ENCODE assay signal across 28 mouse cellular contexts in the genomic region with DNA sequence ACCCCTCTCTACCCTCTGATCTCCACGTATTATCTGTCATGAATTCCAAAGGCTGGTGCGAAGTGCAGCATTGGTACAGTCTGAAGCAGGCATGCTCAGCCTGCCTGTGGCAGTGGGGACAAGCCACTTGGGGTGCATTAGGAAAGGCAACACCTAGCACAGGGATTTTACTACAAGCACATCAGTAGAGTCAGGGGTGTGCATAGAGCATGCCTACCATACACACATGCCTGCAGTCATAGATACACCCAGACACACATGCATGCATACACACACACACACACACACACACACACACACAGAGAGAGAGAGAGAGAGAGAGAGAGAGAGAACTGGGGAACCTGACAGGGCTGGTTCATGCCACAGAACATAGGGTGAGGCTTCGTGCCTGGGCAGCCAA. TPM values are rescaled to one million over a fixed set of nuclear protein-coding genes. Genes with fewer than 3 reads are reported as not detected.
DNase-seq lines count a peak whose midpoint lies in the region; ATAC-seq and TF ChIP-seq lines count a peak whose summit lies in the region.
"Had no signal": no experiment of that assay in that cellular context is flagged by ENCODE, and none has a peak within 500 bp of the region (broad histone marks: within the 10 kb centered on the region; RNA-seq: fewer than 3 reads in every experiment).

No protein-coding gene starts in this region.

- peaks cover 44% of the 10 kb centered on the region for H3K36me3 ChIP-seq in heart, embryonic 13.5 days
- H3K36me3 ChIP-seq in kidney, adult 2 months (ENCODE audit: control insufficient read depth, insufficient read depth, low read length) = no peaks in the 10 kb centered on the region
- no peaks in the 10 kb centered on the region for H3K36me3 ChIP-seq in kidney, embryonic 16.5 days (ENCODE audit: insufficient read depth, low read length)
- H3K36me3 ChIP-seq in intestine, embryonic 16.5 days (ENCODE audit: control insufficient read depth, insufficient read depth, low read length) = no peaks in the 10 kb centered on the region
- no peaks in the 10 kb centered on the region for H3K36me3 ChIP-seq in stomach, embryonic 15.5 days
- H3K36me3 ChIP-seq: embryonic facial prominence, embryonic 12.5 days; G1E; hindbrain, embryonic 10.5 days; neural tube, embryonic 13.5 days had no signal

- no peak for TF ChIP-seq CTCF in kidney, adult 2 months (conservative IDR thresholded peaks at IDR 0.05; ENCODE audit: insufficient read depth, insufficient read length, low read depth, low read length)
- TF ChIP-seq CTCF in layer of hippocampus, adult 2 months (conservative IDR thresholded peaks at IDR 0.05) = no peak

- intact Hi-C loops in heart, postnatal 36 days (cut with DNase I) = no loop called here

- H3K9ac ChIP-seq in heart, embryonic 13.5 days = peak overlapping the region; percentile 63
- H3K9ac ChIP-seq in kidney, embryonic 16.5 days (replicated peaks; ENCODE audit: low read length) = no peak overlapping the region
- H3K9ac ChIP-seq in intestine, embryonic 16.5 days (ENCODE audit: low read depth, low read length) = peak overlapping the region; percentile 60; the same call in 1 of the 2 replicates
- H3K9ac ChIP-seq in stomach, embryonic 15.5 days = no peak overlapping the region
- H3K9ac ChIP-seq: embryonic facial prominence, embryonic 12.5 days; forebrain, embryonic 13.5 days; liver, embryonic 14.5 days; lung, embryonic 14.5 days; neural tube, embryonic 13.5 days had no signal

- H3K27ac ChIP-seq in heart, embryonic 13.5 days (replicated peaks) = peak overlapping the region; percentile 89
- no peak overlapping the region for H3K27ac ChIP-seq in kidney, adult 2 months (ENCODE audit: insufficient read depth, low read depth, low read length)
- H3K27ac ChIP-seq in kidney, embryonic 16.5 days (ENCODE audit: low read length) = no peak overlapping the region
- H3K27ac ChIP-seq in intestine, embryonic 16.5 days (ENCODE audit: low read length) = peak overlapping the region; percentile 95
- H3K27ac ChIP-seq in stomach, embryonic 15.5 days = peak overlapping the region; percentile 86
- H3K27ac ChIP-seq in layer of hippocampus, adult 2 months = no peak overlapping the region
- H3K27ac ChIP-seq: embryonic facial prominence, embryonic 12.5 days; forebrain, embryonic 13.5 days; hindbrain, embryonic 10.5 days; liver, embryonic 14.5 days; neural tube, embryonic 13.5 days had no signal

- no peak overlapping the region for H3K4me2 ChIP-seq in heart, embryonic 13.5 days
- no peak overlapping the region for H3K4me2 ChIP-seq in kidney, embryonic 16.5 days (replicated peaks; ENCODE audit: low read depth, low read length)
- H3K4me2 ChIP-seq in intestine, embryonic 16.5 days (ENCODE audit: low read depth, low read length) = 0 out of 2 replicates have a peak overlapping the region, but pooled peaks have one; percentile 42
- H3K4me2 ChIP-seq in stomach, embryonic 15.5 days = no peak overlapping the region
- H3K4me2 ChIP-seq: embryonic facial prominence, embryonic 12.5 days; forebrain, embryonic 13.5 days; lung, embryonic 14.5 days; neural tube, embryonic 13.5 days had no signal

- WGBS in heart, embryonic 13.5 days = 37% methylated on average over 3 of the region's 3 CpGs
- 69% methylated on average over 3 of the region's 3 CpGs for WGBS in kidney, adult 2 months
- 66% methylated on average over 3 of the region's 3 CpGs for WGBS in kidney, embryonic 16.5 days
- 60% methylated on average over 3 of the region's 3 CpGs for WGBS in intestine, embryonic 16.5 days
- WGBS in stomach, embryonic 15.5 days = 69% methylated on average over 3 of the region's 3 CpGs

- DNase-seq in heart, postnatal 36 days = no peak
- peak; percentile 12 for DNase-seq in kidney, adult 2 months
- no peak for DNase-seq in gastrocnemius, adult 8-10 months (ENCODE audit: low spot score in 2 of 2)
- no peak for DNase-seq in layer of hippocampus, adult 2 months (ENCODE audit: low spot score in 2 of 2)
- DNase-seq: adrenal gland, postnatal 36 days; B cell, adult 2 months; cerebellum, adult 11 months; cerebellum, adult 9-11 months; layer of hippocampus, adult 9-11 months; lung, embryonic 14.5 days; lung, postnatal 4 days; midbrain, embryonic 14.5 days; retina, postnatal 1 day; right cerebral cortex, postnatal 25 days; thymus, adult 2 months had no signal

- no peak overlapping the region for H3K4me3 ChIP-seq in heart, embryonic 13.5 days
- H3K4me3 ChIP-seq in kidney, adult 2 months (ENCODE audit: insufficient read depth, low read depth, low read length) = no peak overlapping the region
- H3K4me3 ChIP-seq in kidney, embryonic 16.5 days (ENCODE audit: low read length) = no peak overlapping the region
- H3K4me3 ChIP-seq in intestine, embryonic 16.5 days (ENCODE audit: low read length) = no peak overlapping the region
- H3K4me3 ChIP-seq in stomach, embryonic 15.5 days (replicated peaks) = no peak overlapping the region
- no peak overlapping the region for H3K4me3 ChIP-seq in layer of hippocampus, adult 2 months
- H3K4me3 ChIP-seq: embryonic facial prominence, embryonic 12.5 days; forebrain, embryonic 13.5 days; hindbrain, embryonic 10.5 days; neural tube, embryonic 13.5 days had no signal

- TF ChIP-seq POLR2A in kidney, adult 2 months (IDR thresholded peaks at IDR 0.05; ENCODE audit: low read depth, low read length) = no peak

- ATAC-seq in heart, embryonic 13.5 days (ENCODE audit: extremely low read depth, insufficient number of reproducible peaks, low FRiP score, low TSS enrichment) = no peak
- no peak for ATAC-seq in kidney, embryonic 16.5 days (ENCODE audit: low FRiP score, low TSS enrichment)
- ATAC-seq in intestine, embryonic 16.5 days = peak; percentile 1; the same call in 1 of the 2 replicates
- peak; percentile 47 for ATAC-seq in stomach, embryonic 15.5 days (ENCODE audit: insufficient read depth, low FRiP score, low read depth)
- ATAC-seq: forebrain, embryonic 13.5 days; Patski had no signal

- peaks cover 73% of the 10 kb centered on the region for H3K4me1 ChIP-seq in heart, embryonic 13.5 days
- H3K4me1 ChIP-seq in kidney, adult 2 months (ENCODE audit: control insufficient read depth, insufficient read depth, low read length) = peaks cover 22% of the 10 kb centered on the region
- H3K4me1 ChIP-seq in kidney, embryonic 16.5 days (ENCODE audit: insufficient read depth, low read length) = peaks cover 31% of the 10 kb centered on the region
- H3K4me1 ChIP-seq in intestine, embryonic 16.5 days (ENCODE audit: control insufficient read depth, insufficient read depth, low read length) = peaks cover 41% of the 10 kb centered on the region
- H3K4me1 ChIP-seq in stomach, embryonic 15.5 days = peaks cover 16% of the 10 kb centered on the region; the same call in 1 of the 2 replicates
- H3K4me1 ChIP-seq: embryonic facial prominence, embryonic 12.5 days had no signal

- no peaks in the 10 kb centered on the region for H3K9me3 ChIP-seq in heart, embryonic 13.5 days
- no peaks in the 10 kb centered on the region for H3K9me3 ChIP-seq in kidney, embryonic 16.5 days (ENCODE audit: low read length)
- no peaks in the 10 kb centered on the region for H3K9me3 ChIP-seq in intestine, embryonic 16.5 days (ENCODE audit: control insufficient read depth, low read length)
- no peaks in the 10 kb centered on the region for H3K9me3 ChIP-seq in stomach, embryonic 15.5 days
- H3K9me3 ChIP-seq: embryonic facial prominence, embryonic 12.5 days; forebrain, embryonic 13.5 days; G1E; hindbrain, embryonic 10.5 days; neural tube, embryonic 13.5 days had no signal

- H3K27me3 ChIP-seq in heart, embryonic 13.5 days (replicated peaks) = peaks cover 4% of the 10 kb centered on the region
- H3K27me3 ChIP-seq in kidney, adult 2 months (replicated peaks; ENCODE audit: control insufficient read depth, insufficient read depth, low read length) = no peaks in the 10 kb centered on the region
- peaks cover 5% of the 10 kb centered on the region; the same call in 1 of the 2 replicates for H3K27me3 ChIP-seq in kidney, embryonic 16.5 days (ENCODE audit: insufficient read depth, low read length)
- H3K27me3 ChIP-seq in intestine, embryonic 16.5 days (replicated peaks; ENCODE audit: control insufficient read depth, insufficient read depth, low read length) = no peaks in the 10 kb centered on the region; the same call in 1 of the 2 replicates
- H3K27me3 ChIP-seq in stomach, embryonic 15.5 days (replicated peaks) = 0 out of 2 replicates have a peak, but pooled peaks cover 7% of the 10 kb centered on the region
- H3K27me3 ChIP-seq: Patski had no signal

RNA-seq across cellular contexts. Expression of a gene that starts 6.2 kb away (rescaled TPM):
- polyA plus RNA-seq in heart, embryonic 13.5 days (2015; fragmentation: Nextera tagmentation; extraction: Ambion mirVana) = 4.0 and 4.4 TPM in 2 replicates
- 1 to 10 TPM; 5.6 to 8.2 TPM for total RNA-seq in heart, postnatal 36 days (2021)
- polyA plus RNA-seq in kidney, adult 2 months (2012; rRNA removed) = 114 and 145 TPM in 2 replicates
- 29.1 and 30.8 TPM in 2 replicates for polyA plus RNA-seq in kidney, embryonic 16.5 days (2015; fragmentation: Nextera tagmentation; extraction: Ambion mirVana)
- polyA plus RNA-seq in intestine, embryonic 16.5 days (2015; fragmentation: Nextera tagmentation; extraction: Ambion mirVana) = 260 and 283 TPM in 2 replicates
- 95.0 and 97.1 TPM in 2 replicates for polyA plus RNA-seq in stomach, embryonic 15.5 days (2015; fragmentation: Nextera tagmentation; extraction: Ambion mirVana)
- total RNA-seq in gastrocnemius, adult 8-10 months (2022) = not detected
- total RNA-seq in layer of hippocampus, adult 2 months (2021) = 1 to 10 TPM in 1 of 2 experiments, under 1 TPM in 1; 0.97 to 1.3 TPM
- total RNA-seq: adrenal gland, postnatal 36 days; CH12.LX; megakaryocyte-erythroid progenitor cell, adult 5-6 weeks had no signal
- polyA plus RNA-seq: G1E had no signal

RNA-seq across cellular contexts. Expression of a gene that starts 23.9 kb away (rescaled TPM):
- polyA plus RNA-seq in heart, embryonic 13.5 days (2015; fragmentation: Nextera tagmentation; extraction: Ambion mirVana) = 5,554 and 6,221 TPM in 2 replicates
- 1,000 to 10,000 TPM; 8,733 to 8,759 TPM for total RNA-seq in heart, postnatal 36 days (2021)
- 0.44 and 1.0 TPM in 2 replicates for polyA plus RNA-seq in kidney, adult 2 months (2012; rRNA removed)
- 9.4 and 37.2 TPM in 2 replicates for polyA plus RNA-seq in kidney, embryonic 16.5 days (2015; fragmentation: Nextera tagmentation; extraction: Ambion mirVana)
- polyA plus RNA-seq in intestine, embryonic 16.5 days (2015; fragmentation: Nextera tagmentation; extraction: Ambion mirVana) = 23.5 and 26.7 TPM in 2 replicates
- 18.7 and 25.8 TPM in 2 replicates for polyA plus RNA-seq in stomach, embryonic 15.5 days (2015; fragmentation: Nextera tagmentation; extraction: Ambion mirVana)
- 1 to 10 TPM; 4.0 to 5.8 (median 4.6) TPM for total RNA-seq in gastrocnemius, adult 8-10 months (2022)
- 1 to 10 TPM; 1.4 to 1.6 TPM for total RNA-seq in layer of hippocampus, adult 2 months (2021)
- total RNA-seq: megakaryocyte-erythroid progenitor cell, adult 5-6 weeks had no signal
- polyA plus RNA-seq: G1E had no signal

RNA-seq across cellular contexts. Expression of a gene that starts 33.0 kb away (rescaled TPM):
- polyA plus RNA-seq in heart, embryonic 13.5 days (2015; fragmentation: Nextera tagmentation; extraction: Ambion mirVana) = 3,602 and 4,207 TPM in 2 replicates
- 1 to 10 TPM; 1.0 to 1.4 TPM for total RNA-seq in heart, postnatal 36 days (2021)
- 5.8 TPM in 1 of 2 replicates, not detected in the other for polyA plus RNA-seq in kidney, adult 2 months (2012; rRNA removed)
- polyA plus RNA-seq in kidney, embryonic 16.5 days (2015; fragmentation: Nextera tagmentation; extraction: Ambion mirVana) = 21.9 and 23.5 TPM in 2 replicates
- polyA plus RNA-seq in intestine, embryonic 16.5 days (2015; fragmentation: Nextera tagmentation; extraction: Ambion mirVana) = 6.4 and 8.7 TPM in 2 replicates
- polyA plus RNA-seq in stomach, embryonic 15.5 days (2015; fragmentation: Nextera tagmentation; extraction: Ambion mirVana) = 8.8 and 15.3 TPM in 2 replicates
- total RNA-seq in gastrocnemius, adult 8-10 months (2022) = 100 to 1,000 TPM; 238 to 314 (median 288) TPM
- total RNA-seq in layer of hippocampus, adult 2 months (2021) = 1 to 10 TPM; 2.9 to 3.2 TPM

RNA-seq across cellular contexts. Expression of a gene that starts 46.3 kb away (rescaled TPM):
- 67.1 and 75.3 TPM in 2 replicates for polyA plus RNA-seq in heart, embryonic 13.5 days (2015; fragmentation: Nextera tagmentation; extraction: Ambion mirVana)
- total RNA-seq in heart, postnatal 36 days (2021) = 10 to 100 TPM in 1 of 2 experiments, 1 to 10 TPM in 1; 9.7 to 13.3 TPM
- 37.2 and 40.0 TPM in 2 replicates for polyA plus RNA-seq in kidney, adult 2 months (2012; rRNA removed)
- 79.6 and 87.5 TPM in 2 replicates for polyA plus RNA-seq in kidney, embryonic 16.5 days (2015; fragmentation: Nextera tagmentation; extraction: Ambion mirVana)
- polyA plus RNA-seq in intestine, embryonic 16.5 days (2015; fragmentation: Nextera tagmentation; extraction: Ambion mirVana) = 36.2 and 36.6 TPM in 2 replicates
- 79.8 and 95.3 TPM in 2 replicates for polyA plus RNA-seq in stomach, embryonic 15.5 days (2015; fragmentation: Nextera tagmentation; extraction: Ambion mirVana)
- 100 to 1,000 TPM; 131 to 182 (median 168) TPM for total RNA-seq in gastrocnemius, adult 8-10 months (2022)
- total RNA-seq in layer of hippocampus, adult 2 months (2021) = 10 to 100 TPM; 11.8 to 12.1 TPM

Comparison
In these comparisons a context has a peak if more than half of its experiments do, and no peak if none do; other contexts are left out.
1. ATAC-seq: peak in intestine, embryonic 16.5 days (single experiment) and stomach, embryonic 15.5 days (single experiment); none in heart, embryonic 13.5 days (single experiment) and kidney, embryonic 16.5 days (single experiment).
2. H3K27ac ChIP-seq: peak in heart, embryonic 13.5 days (single experiment), intestine, embryonic 16.5 days (single experiment) and stomach, embryonic 15.5 days (single experiment); none in kidney, adult 2 months (single experiment), kidney, embryonic 16.5 days (single experiment) and layer of hippocampus, adult 2 months (single experiment).
3. H3K9ac ChIP-seq: peak in heart, embryonic 13.5 days (single experiment) and intestine, embryonic 16.5 days (single experiment); none in kidney, embryonic 16.5 days (single experiment) and stomach, embryonic 15.5 days (single experiment).
4. RNA of a gene that starts 23.9 kb away (polyA plus RNA-seq): 5,554 to 6,221 TPM in heart, embryonic 13.5 days; 9.4 to 37.2 TPM in kidney, embryonic 16.5 days, 23.5 to 26.7 TPM in intestine, embryonic 16.5 days, 18.7 to 25.8 TPM in stomach, embryonic 15.5 days and 0.44 to 1.0 TPM in kidney, adult 2 months; every median in the first group is over 100 times any median in the second.
5. RNA of a gene that starts 33.0 kb away (polyA plus RNA-seq): 3,602 to 4,207 TPM in heart, embryonic 13.5 days; 21.9 to 23.5 TPM in kidney, embryonic 16.5 days, 8.8 to 15.3 TPM in stomach, embryonic 15.5 days, 6.4 to 8.7 TPM in intestine, embryonic 16.5 days and 5.8 TPM in kidney, adult 2 months; every median in the first group is over 100 times any median in the second.